Mouse (Mus musculus) midbrain, embryonic 10.5 days (tissue): ENCODE measurements around the gene Wdr26. TPM values are rescaled to one million over a fixed set of nuclear protein-coding genes. Genes with fewer than 3 reads are reported as not detected.

Source experiments
- DNase-seq: peaks from one replicate; pipeline ENCODE4 v3.0.0-alpha.2; 2017; ENCODE audit warnings: low spot score
- H3K27ac ChIP-seq: fragments of 300-500 bp; sonication (generic); replicated peaks from 2 replicates; pipeline ENCODE4 v1.5.1; 2016; ENCODE audit warnings: mild to moderate bottlenecking
- H3K27me3 ChIP-seq: fragments of 300-500 bp; sonication (generic); 2 replicates; pipeline ENCODE4 v1.6.1; 2016; ENCODE audit warnings: low read depth, mild to moderate bottlenecking; ENCODE audit not compliant: poor library complexity, severe bottlenecking
- H3K36me3 ChIP-seq: fragments of 300-500 bp; sonication (generic); 2 replicates; pipeline ENCODE4 v1.6.1; 2016; ENCODE audit warnings: mild to moderate bottlenecking, moderate library complexity
- H3K4me1 ChIP-seq: fragments of 300-500 bp; sonication (generic); 2 replicates; pipeline ENCODE4 v1.6.1; 2016
- H3K4me3 ChIP-seq: fragments of 300-500 bp; sonication (generic); 2 replicates; pipeline ENCODE4 v1.5.1; 2016; ENCODE audit warnings: mild to moderate bottlenecking, moderate library complexity
- H3K9me3 ChIP-seq: fragments of 300-500 bp; sonication (generic); replicated peaks from 2 replicates; pipeline ENCODE4 v1.6.1; 2016; ENCODE audit warnings: mild to moderate bottlenecking
- WGBS: fragments of 180-500 bp; shearing (Covaris S2); methylation state at CpG from one replicate; pipeline ENCODE4 v1.1.7; 2016; 5-methylcytosine and 5-hydroxymethylcytosine counted together
- polyA plus RNA-seq: library from polyadenylated mRNA; unstranded; fragments of >200 nt; fragmentation: Nextera tagmentation; extraction: Ambion mirVana; gene quantifications from 2 replicates; pipeline ENCODE4 v1.2.1, GENCODE M21; 2016

Gene Wdr26
- polyA plus RNA-seq, 1 experiment from 2014 or later = 29.8 TPM

DNA sequence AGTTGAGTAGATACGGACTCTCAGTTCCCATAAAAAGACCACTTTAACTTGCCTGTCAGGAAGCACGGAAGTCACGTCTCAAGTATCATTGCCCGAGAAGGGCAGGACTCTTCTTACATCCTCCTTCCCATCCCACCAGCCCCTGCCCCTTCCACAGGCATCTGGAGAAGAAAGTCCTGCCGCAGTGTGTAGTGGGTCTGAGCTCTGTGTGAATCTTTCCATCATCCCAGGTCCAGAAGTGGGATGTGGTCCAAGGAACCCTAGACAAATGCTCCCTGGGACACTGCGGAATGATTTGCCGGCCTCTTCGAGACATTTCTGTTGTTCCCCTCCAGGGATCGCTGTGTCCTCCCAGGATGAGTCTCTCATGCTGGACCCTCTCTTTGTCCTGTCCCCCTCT is 20.0 kb upstream of the Wdr26 start:
- no peaks in the 10 kb centered on the region for H3K9me3 ChIP-seq
- no peak overlapping the region for H3K4me3 ChIP-seq
- H3K27me3 ChIP-seq = no peaks in the 10 kb centered on the region
- no peak overlapping the region for H3K27ac ChIP-seq
- H3K36me3 ChIP-seq = no peaks in the 10 kb centered on the region
- 88% methylated on average over 9 of the region's 9 CpGs for WGBS
- DNase-seq = no peak
- peaks cover 27% of the 10 kb centered on the region for H3K4me1 ChIP-seq

- no peak overlapping the region for H3K4me3 ChIP-seq
- no peak for DNase-seq
- no peaks in the 10 kb centered on the region for H3K27me3 ChIP-seq
- no peaks in the 10 kb centered on the region for H3K36me3 ChIP-seq
- H3K4me1 ChIP-seq = peaks cover 27% of the 10 kb centered on the region
- no peaks in the 10 kb centered on the region for H3K9me3 ChIP-seq
- 71% methylated on average over 7 of the region's 7 CpGs for WGBS
- H3K27ac ChIP-seq = no peak overlapping the region
These were observed 19.5 kb upstream of the Wdr26 start for GRCm38 (mm10) chr1:181231262-181231661.

GRCm38 (mm10) chr1:181230731-181231148 is 18.9 kb upstream of the Wdr26 start:
- Histone ChIP-seq H3K4me1 (peaks cover 27% of the 10 kb centered on the region), H3K27ac (no peak overlapping the region), H3K27me3 (no peaks in the 10 kb centered on the region), H3K4me3 (no peak overlapping the region), H3K36me3 (no peaks in the 10 kb centered on the region), H3K9me3 (no peaks in the 10 kb centered on the region)
- WGBS = 44% methylated on average over 10 of the region's 10 CpGs
- DNase-seq = no peak

DNA sequence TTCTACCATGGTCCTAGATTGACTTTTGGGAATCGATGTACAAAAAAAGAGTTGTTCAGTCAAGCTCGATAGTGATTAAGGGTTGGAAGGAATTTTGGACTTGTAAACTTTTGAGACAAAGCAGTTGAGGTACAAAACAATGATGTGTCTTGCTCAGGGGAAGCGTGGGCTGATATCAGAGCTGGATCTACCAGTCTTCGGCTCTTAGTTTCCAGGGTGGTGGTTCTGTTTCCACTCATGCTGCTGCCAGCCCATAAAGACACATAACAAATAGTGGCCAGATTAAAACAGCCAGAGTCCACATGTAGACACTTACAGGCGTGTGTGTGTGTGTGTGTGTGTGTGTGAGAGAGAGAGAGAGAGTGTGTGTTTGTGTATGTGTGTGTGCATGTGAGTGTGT is 17.2 kb upstream of the Wdr26 start:
- Histone ChIP-seq H3K36me3 (no peaks in the 10 kb centered on the region), H3K4me1 (peaks cover 23% of the 10 kb centered on the region), H3K4me3 (no peak overlapping the region), H3K27ac (no peak overlapping the region), H3K27me3 (no peaks in the 10 kb centered on the region), H3K9me3 (no peaks in the 10 kb centered on the region)
- no peak for DNase-seq
- 91% methylated on average over 5 of the region's 5 CpGs for WGBS

DNA sequence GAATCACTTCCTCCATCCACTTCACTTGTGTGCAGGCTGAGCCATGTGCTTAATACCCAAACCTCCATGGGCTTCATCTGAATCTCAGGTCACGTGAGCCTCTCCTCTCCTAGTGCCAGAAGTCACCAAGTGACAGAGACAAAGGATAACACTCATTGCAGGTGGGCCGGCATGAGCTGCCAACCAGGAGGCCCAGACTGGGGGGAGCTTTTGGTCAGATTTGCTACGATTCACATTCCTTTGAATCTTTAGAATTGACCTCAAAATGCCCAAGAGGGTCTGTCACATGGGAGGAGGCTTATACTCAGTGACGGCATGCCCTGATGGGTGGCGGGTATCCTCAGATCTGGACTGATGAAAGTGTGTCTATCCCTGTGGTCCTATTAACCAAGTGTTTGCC is 16.8 kb upstream of the Wdr26 start:
- Histone ChIP-seq H3K27me3 (no peaks in the 10 kb centered on the region), H3K36me3 (no peaks in the 10 kb centered on the region), H3K4me1 (peaks cover 21% of the 10 kb centered on the region), H3K9me3 (no peaks in the 10 kb centered on the region), H3K4me3 (no peak overlapping the region), H3K27ac (no peak overlapping the region)
- no peak for DNase-seq
- WGBS = 79% methylated on average over 5 of the region's 5 CpGs

DNA sequence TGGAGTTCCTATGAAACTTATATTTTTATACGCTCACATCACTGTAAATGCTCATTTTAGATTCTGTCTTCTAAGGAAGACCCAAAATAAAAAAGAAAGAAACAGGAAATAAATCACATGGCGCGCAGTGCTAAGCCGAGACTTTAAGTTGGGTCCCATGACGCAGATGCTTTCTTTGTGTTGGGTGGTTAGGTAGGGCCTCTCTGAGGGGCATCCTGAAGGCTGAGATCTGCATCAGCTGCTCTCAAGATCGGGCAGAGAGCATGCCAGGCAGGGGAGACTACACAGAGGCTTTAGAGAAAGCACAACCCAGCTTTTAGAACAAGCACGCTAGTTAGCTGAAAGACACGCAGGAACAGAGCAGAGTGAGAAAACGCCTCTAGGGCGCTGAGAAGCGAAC is 16.0 kb upstream of the Wdr26 start:
- H3K4me3 ChIP-seq = no peak overlapping the region
- H3K9me3 ChIP-seq = no peaks in the 10 kb centered on the region
- H3K36me3 ChIP-seq = no peaks in the 10 kb centered on the region
- H3K27ac ChIP-seq = no peak overlapping the region
- DNase-seq = no peak
- no peaks in the 10 kb centered on the region for H3K27me3 ChIP-seq
- WGBS = 90% methylated on average over 11 of the region's 11 CpGs
- peaks cover 21% of the 10 kb centered on the region for H3K4me1 ChIP-seq

DNA sequence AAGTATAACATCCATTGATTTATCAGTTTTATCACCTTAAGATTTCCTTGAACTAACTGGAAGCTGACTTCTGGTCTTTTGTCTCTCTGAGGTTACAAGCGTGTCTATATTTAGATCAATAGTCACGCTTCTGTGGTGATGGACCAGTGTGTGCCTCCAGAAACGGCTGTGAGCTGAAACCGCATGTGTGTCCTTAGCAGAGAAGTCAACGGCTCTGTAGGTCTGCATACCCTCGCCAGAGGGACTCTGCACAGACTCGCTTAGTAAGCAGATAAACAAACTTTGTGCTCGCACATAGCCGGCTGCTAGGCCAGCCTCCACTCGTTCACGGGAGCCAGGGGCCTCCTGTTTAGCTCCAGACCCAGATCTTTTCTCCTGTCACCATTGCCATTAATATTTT is 15.0 kb upstream of the Wdr26 start:
- WGBS = 80% methylated on average over 11 of the region's 11 CpGs
- Histone ChIP-seq H3K4me1 (peaks cover 18% of the 10 kb centered on the region), H3K36me3 (no peaks in the 10 kb centered on the region), H3K9me3 (no peaks in the 10 kb centered on the region), H3K27ac (no peak overlapping the region), H3K27me3 (no peaks in the 10 kb centered on the region), H3K4me3 (no peak overlapping the region)
- no peak for DNase-seq

GRCm38 (mm10) chr1:181225281-181225680 is 13.5 kb upstream of the Wdr26 start:
- no peak overlapping the region for H3K4me3 ChIP-seq
- no peaks in the 10 kb centered on the region for H3K36me3 ChIP-seq
- no peaks in the 10 kb centered on the region for H3K9me3 ChIP-seq

DNA sequence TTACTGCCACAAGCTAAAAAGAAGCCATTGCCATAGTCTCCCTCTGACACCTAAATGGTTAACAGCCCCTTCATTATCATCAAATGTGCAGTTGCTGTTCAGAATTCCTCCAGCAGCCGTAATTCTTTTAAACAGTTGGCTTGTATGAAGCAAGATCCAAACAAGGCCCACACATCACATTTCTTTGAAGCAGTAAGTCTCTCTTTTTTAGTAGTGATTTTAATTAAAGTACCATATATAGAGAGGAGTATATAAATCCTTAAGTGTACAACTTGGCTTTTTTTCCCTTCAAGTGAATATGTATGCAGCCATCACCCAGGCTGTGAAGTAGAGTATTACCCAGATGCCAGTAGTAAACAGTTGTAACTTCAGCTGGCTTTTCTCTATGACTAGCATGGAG is 10.2 kb upstream of the Wdr26 start:
- no peak overlapping the region for H3K27ac ChIP-seq
- no peaks in the 10 kb centered on the region for H3K36me3 ChIP-seq
- no peak overlapping the region for H3K4me3 ChIP-seq
- WGBS = 69% methylated on average over 1 of the region's 1 CpGs
- no peak for DNase-seq
- no peaks in the 10 kb centered on the region for H3K27me3 ChIP-seq
- no peaks in the 10 kb centered on the region for H3K9me3 ChIP-seq
- peaks cover 3% of the 10 kb centered on the region; the same call in 1 of the 2 replicates for H3K4me1 ChIP-seq

More at GRCm38 (mm10) chr1:181225281-181225680, 13.5 kb upstream of the Wdr26 start:
- 80% methylated on average over 5 of the region's 5 CpGs for WGBS
- Histone ChIP-seq H3K4me1 (peaks cover 7% of the 10 kb centered on the region), H3K27ac (no peak overlapping the region), H3K27me3 (no peaks in the 10 kb centered on the region)
- no peak for DNase-seq

GRCm38 (mm10) chr1:181216315-181216714 is 4.5 kb upstream of the Wdr26 start:
- H3K4me3 ChIP-seq = no peak overlapping the region
- DNase-seq = no peak
- H3K4me1 ChIP-seq = peaks cover 23% of the 10 kb centered on the region
- no peaks in the 10 kb centered on the region for H3K27me3 ChIP-seq
- 66% methylated on average over 4 of the region's 4 CpGs for WGBS
- no peaks in the 10 kb centered on the region for H3K36me3 ChIP-seq
- H3K9me3 ChIP-seq = no peaks in the 10 kb centered on the region
- H3K27ac ChIP-seq = no peak overlapping the region

DNA sequence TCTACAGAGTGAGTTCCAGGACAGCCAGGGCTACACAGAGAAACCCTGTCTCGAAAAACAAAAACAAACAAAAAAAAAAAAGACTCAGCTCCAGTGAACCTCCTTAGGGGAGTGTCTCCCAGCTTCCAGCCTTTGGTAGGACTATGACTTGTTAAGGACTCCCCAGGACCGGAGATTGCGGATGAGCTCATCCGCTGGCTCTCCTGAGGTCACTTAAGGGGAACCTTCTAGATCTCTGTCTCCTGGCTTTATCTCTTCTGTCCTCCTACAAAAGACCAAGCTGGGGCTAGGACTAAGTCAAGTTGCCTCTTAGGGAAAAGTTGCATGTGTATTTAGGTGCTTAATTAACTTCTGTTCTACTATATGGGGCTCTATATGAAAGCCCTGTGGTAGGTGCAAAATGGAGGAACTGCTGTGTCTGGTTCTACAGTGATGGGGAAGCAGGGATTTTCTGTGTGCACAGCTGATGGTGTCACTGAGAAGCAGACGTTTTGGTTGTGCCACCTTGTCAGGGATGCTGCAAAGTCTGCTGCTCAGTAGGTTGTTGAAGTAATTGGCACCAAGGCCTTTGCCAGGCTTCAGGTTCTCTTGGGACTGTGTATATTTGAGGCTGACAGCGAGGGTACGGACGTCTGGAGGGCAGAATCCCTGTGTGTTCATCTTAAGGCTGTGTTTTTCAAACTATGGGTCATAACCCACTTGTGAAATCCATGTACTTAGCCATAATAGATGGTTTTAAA is 2.7 kb upstream of the Wdr26 start:
- H3K4me3 ChIP-seq = no peak overlapping the region
- WGBS = 84% methylated on average over 8 of the region's 8 CpGs
- DNase-seq = no peak
- no peak overlapping the region for H3K27ac ChIP-seq
- no peaks in the 10 kb centered on the region for H3K9me3 ChIP-seq
- no peaks in the 10 kb centered on the region for H3K27me3 ChIP-seq
- peaks cover 31% of the 10 kb centered on the region for H3K4me1 ChIP-seq
- no peaks in the 10 kb centered on the region for H3K36me3 ChIP-seq

- Histone ChIP-seq H3K4me3 (peak overlapping the region; percentile 75), H3K9me3 (no peaks in the 10 kb centered on the region), H3K36me3 (peaks cover 25% of the 10 kb centered on the region), H3K4me1 (peaks cover 33% of the 10 kb centered on the region), H3K27me3 (no peaks in the 10 kb centered on the region), H3K27ac (peak overlapping the region; percentile 98)
- DNase-seq = no peak
- 2% methylated on average over 35 of the region's 72 CpGs for WGBS
These were observed 340 bp downstream of the Wdr26 start for GRCm38 (mm10) chr1:181211403-181211919.

- H3K36me3 ChIP-seq = peaks cover 32% of the 10 kb centered on the region
- peak; percentile 56 for DNase-seq
- WGBS = under 1% methylated on average over 53 of the region's 56 CpGs
- peaks cover 30% of the 10 kb centered on the region for H3K4me1 ChIP-seq
- H3K4me3 ChIP-seq = peak overlapping the region; percentile 75
- no peaks in the 10 kb centered on the region for H3K27me3 ChIP-seq
- H3K9me3 ChIP-seq = no peaks in the 10 kb centered on the region
- H3K27ac ChIP-seq = peak overlapping the region; percentile 98
These were observed 999 bp downstream of the Wdr26 start for GRCm38 (mm10) chr1:181210601-181211402.
